Mouse (Mus musculus) embryonic facial prominence, embryonic 10.5 days (tissue): Measurements from ENCODE around the gene Amtn. TPM values are rescaled to one million over a fixed set of nuclear protein-coding genes. Genes with fewer than 3 reads are reported as not detected.
"Not testable (repeated sequence)": the region's sequence is repeated elsewhere in the genome, so short reads cannot be mapped to it uniquely, and the experiment has no call there.

Source experiments
- DNase-seq: peaks from one replicate; pipeline ENCODE4 v3.0.0-alpha.2; 2017; ENCODE audit warnings: low spot score
- H3K27ac ChIP-seq: fragments of 300-500 bp; sonication (generic); replicated peaks from 2 replicates; pipeline ENCODE4 v1.5.1; 2016; ENCODE audit warnings: mild to moderate bottlenecking
- H3K27me3 ChIP-seq: fragments of 300-500 bp; sonication (generic); replicated peaks from 2 replicates; pipeline ENCODE4 v1.6.1; 2016; ENCODE audit warnings: low read depth, mild to moderate bottlenecking; ENCODE audit not compliant: poor library complexity, severe bottlenecking
- H3K36me3 ChIP-seq: fragments of 300-500 bp; sonication (generic); replicated peaks from 2 replicates; pipeline ENCODE4 v1.6.1; 2016; ENCODE audit warnings: mild to moderate bottlenecking, moderate library complexity
- H3K4me1 ChIP-seq: fragments of 300-500 bp; sonication (generic); 2 replicates; pipeline ENCODE4 v1.6.1; 2016
- H3K4me3 ChIP-seq: fragments of 300-500 bp; sonication (generic); 2 replicates; pipeline ENCODE4 v1.5.1; 2016; ENCODE audit warnings: mild to moderate bottlenecking, moderate library complexity
- H3K9me3 ChIP-seq: fragments of 300-500 bp; sonication (generic); 2 replicates; pipeline ENCODE4 v1.6.1; 2016; ENCODE audit warnings: mild to moderate bottlenecking
- WGBS: fragments of 180-500 bp; shearing (Covaris S2); methylation state at CpG from one replicate; pipeline ENCODE4 v1.1.7; 2016; 5-methylcytosine and 5-hydroxymethylcytosine counted together
- polyA plus RNA-seq: library from polyadenylated mRNA; unstranded; fragments of >200 nt; fragmentation: Nextera tagmentation; extraction: Ambion mirVana; gene quantifications from 2 replicates; pipeline ENCODE4 v1.2.1, GENCODE M21; 2016

The Amtn gene
- polyA plus RNA-seq, result not detected in 2 replicates

DNA sequence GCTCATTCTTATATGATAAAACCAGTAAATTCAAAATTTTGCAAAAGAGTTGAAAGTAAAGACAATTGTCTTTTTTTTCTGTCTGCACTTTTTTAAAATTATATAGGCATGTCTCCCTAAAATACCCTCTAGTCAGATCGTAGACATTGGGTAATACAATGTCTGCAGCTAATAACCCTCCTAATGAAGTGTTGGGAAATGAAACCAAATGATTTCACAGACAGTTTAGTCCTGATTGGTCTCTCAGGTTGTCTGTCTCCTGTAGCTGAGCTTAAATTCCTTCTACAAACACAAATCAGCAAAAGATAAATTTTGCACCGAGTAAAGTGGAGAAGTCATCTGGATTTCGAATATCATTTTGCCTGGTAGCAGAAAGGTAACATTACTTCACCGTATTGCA, at the start of gene Amtn:
Amtn (plus strand) TSS at position 301 of the 400 bp plus-strand sequence.
- DNase-seq, result no peak
- no peak within 1 kb of the TSS for H3K4me3 ChIP-seq
- 85% methylated on average over 4 of the region's 4 CpGs for WGBS

DNA sequence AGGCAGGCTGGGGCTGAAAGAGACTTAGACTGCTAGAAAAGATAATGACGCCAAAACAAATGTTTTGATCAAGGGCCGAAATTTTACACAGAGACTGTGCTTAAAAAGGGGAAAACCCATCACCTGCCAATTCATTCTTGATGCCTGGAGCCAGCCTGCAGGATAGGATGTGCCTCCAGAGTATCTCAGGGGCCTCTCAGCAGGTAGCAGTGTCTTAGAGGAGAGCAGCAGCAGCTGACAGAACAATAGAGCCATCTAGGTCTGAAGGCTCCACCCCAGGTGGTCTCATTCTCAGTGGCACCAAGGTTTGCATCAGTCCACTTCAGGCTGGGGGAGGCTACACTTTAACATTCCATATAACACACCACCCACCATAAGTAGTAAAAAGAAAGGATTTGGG, 27.4 kb upstream of the Amtn start:
- 48% methylated on average over 2 of the region's 2 CpGs for WGBS
- not testable (repeated sequence) for H3K27ac ChIP-seq, H3K36me3 ChIP-seq, H3K4me3 ChIP-seq, DNase-seq, H3K4me1 ChIP-seq, H3K27me3 ChIP-seq, H3K9me3 ChIP-seq

More for the DNA sequence above, at the start of gene Amtn:
- Histone ChIP-seq H3K27ac (no peak within 1 kb of the TSS), H3K27me3 (no peaks in the 10 kb centered on the region), H3K9me3 (no peaks in the 10 kb centered on the region), H3K4me1 (no peaks in the 10 kb centered on the region), H3K36me3 (no peaks in the 10 kb centered on the region)

GRCm38 (mm10) chr5:88364768-88365167, 11.1 kb upstream of the Amtn start:
- H3K27me3 ChIP-seq, result no peaks in the 10 kb centered on the region
- no peaks in the 10 kb centered on the region for H3K4me1 ChIP-seq
- H3K4me3 ChIP-seq, result no peak overlapping the region
- WGBS, result 8% methylated on average over 5 of the region's 5 CpGs
- no peaks in the 10 kb centered on the region for H3K36me3 ChIP-seq
- peak; percentile 56 for DNase-seq
- no peaks in the 10 kb centered on the region for H3K9me3 ChIP-seq
- no peak overlapping the region for H3K27ac ChIP-seq

- no peak overlapping the region for H3K27ac ChIP-seq
- 68% methylated on average over 1 of the region's 1 CpGs for WGBS
- H3K9me3 ChIP-seq, result no peaks in the 10 kb centered on the region
- H3K27me3 ChIP-seq, result no peaks in the 10 kb centered on the region
- H3K36me3 ChIP-seq, result no peaks in the 10 kb centered on the region
- H3K4me3 ChIP-seq, result no peak overlapping the region
- DNase-seq, result no peak
- no peaks in the 10 kb centered on the region for H3K4me1 ChIP-seq
These were observed 9.0 kb upstream of the Amtn start for GRCm38 (mm10) chr5:88366886-88367285.

- no peaks in the 10 kb centered on the region for H3K9me3 ChIP-seq
- H3K27me3 ChIP-seq, result no peaks in the 10 kb centered on the region
- H3K27ac ChIP-seq, result no peak overlapping the region
- no peaks in the 10 kb centered on the region for H3K36me3 ChIP-seq
- H3K4me3 ChIP-seq, result no peak overlapping the region
- no peaks in the 10 kb centered on the region for H3K4me1 ChIP-seq
- no peak for DNase-seq
- 89% methylated on average over 6 of the region's 6 CpGs for WGBS
These were observed 5.2 kb upstream of the Amtn start for GRCm38 (mm10) chr5:88370578-88371232.

DNA sequence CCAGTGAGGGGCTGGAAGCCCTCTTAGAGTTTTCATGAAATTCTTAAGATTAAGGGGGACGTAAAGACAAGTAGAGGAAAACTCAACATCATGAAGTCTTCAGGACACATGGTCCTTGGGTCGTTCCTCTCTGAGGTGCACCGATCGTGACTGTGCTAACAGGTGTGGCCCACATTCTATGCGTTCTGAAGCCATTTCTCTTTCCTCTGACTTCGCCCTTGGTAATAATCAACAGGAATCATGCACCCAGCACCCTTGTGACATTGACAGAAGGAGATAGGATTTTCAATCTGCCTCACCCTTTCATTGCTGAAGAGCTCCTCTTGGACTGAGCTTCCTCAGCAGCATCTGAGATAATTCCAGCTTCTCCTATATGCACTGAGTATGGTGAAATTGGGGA, 3.3 kb upstream of the Amtn start:
- no peaks in the 10 kb centered on the region for H3K4me1 ChIP-seq
- H3K4me3 ChIP-seq, result no peak overlapping the region
- H3K9me3 ChIP-seq, result no peaks in the 10 kb centered on the region
- no peaks in the 10 kb centered on the region for H3K36me3 ChIP-seq
- 87% methylated on average over 6 of the region's 6 CpGs for WGBS
- no peaks in the 10 kb centered on the region for H3K27me3 ChIP-seq
- no peak overlapping the region for H3K27ac ChIP-seq
- DNase-seq, result no peak

GRCm38 (mm10) chr5:88391960-88392359, 16.1 kb downstream of the Amtn start:
- H3K4me3 ChIP-seq, H3K36me3 ChIP-seq, H3K4me1 ChIP-seq, H3K27ac ChIP-seq, DNase-seq, H3K27me3 ChIP-seq, H3K9me3 ChIP-seq: not testable (repeated sequence)
- 89% methylated on average over 2 of the region's 2 CpGs for WGBS

GRCm38 (mm10) chr5:88398581-88398980, 22.7 kb downstream of the Amtn start:
- 77% methylated on average over 5 of the region's 5 CpGs for WGBS
- H3K27me3 ChIP-seq, result no peaks in the 10 kb centered on the region
- no peaks in the 10 kb centered on the region for H3K36me3 ChIP-seq
- no peak for DNase-seq
- no peak overlapping the region for H3K27ac ChIP-seq
- H3K9me3 ChIP-seq, result no peaks in the 10 kb centered on the region
- H3K4me1 ChIP-seq, result no peaks in the 10 kb centered on the region
- no peak overlapping the region for H3K4me3 ChIP-seq

DNA sequence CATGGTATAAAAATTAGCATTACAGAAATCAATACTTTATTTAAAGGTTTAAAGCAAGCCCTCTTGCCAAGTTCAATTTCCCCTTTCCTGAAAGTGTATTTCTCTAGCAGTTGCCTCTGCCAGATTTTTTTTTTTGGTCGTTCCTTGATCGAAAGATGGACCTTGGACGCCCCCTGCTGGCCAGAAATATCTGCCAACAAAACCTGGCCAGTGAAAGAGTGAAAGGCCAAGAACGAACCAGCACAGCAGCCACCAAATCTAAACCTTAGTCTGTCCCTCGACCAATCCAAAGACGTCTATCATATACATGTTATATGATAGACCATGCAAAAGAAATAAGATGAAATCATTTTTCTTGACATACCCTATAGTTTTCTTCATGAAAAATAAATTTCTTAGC, 23.9 kb downstream of the Amtn start:
- no peaks in the 10 kb centered on the region for H3K36me3 ChIP-seq
- peak; percentile 81 for DNase-seq
- WGBS, result 10% methylated on average over 6 of the region's 6 CpGs
- H3K27ac ChIP-seq, result no peak overlapping the region
- no peaks in the 10 kb centered on the region for H3K27me3 ChIP-seq
- H3K4me3 ChIP-seq, result no peak overlapping the region
- no peaks in the 10 kb centered on the region for H3K9me3 ChIP-seq
- no peaks in the 10 kb centered on the region for H3K4me1 ChIP-seq

DNA sequence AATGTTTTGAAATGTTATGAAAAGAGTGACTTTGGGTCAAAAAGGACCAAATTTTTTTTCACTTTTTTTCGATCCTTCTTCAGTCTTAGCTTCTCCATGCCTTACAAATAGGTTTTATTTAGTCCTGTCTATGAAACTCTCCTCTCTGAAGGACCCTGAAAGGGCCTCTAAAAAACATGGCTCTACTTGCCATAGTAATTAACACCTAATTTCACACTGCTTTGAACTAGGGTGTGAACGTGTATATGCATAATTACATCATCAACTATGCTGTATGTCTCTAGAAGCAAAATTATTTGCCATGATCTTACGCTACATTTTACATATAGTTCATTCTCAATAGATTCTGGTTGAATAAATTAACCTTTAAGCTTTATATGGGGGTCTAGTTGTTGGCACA, 25.6 kb downstream of the Amtn start:
- H3K9me3 ChIP-seq, result no peaks in the 10 kb centered on the region
- H3K27ac ChIP-seq, result no peak overlapping the region
- no peaks in the 10 kb centered on the region for H3K27me3 ChIP-seq
- no peak for DNase-seq
- no peaks in the 10 kb centered on the region for H3K36me3 ChIP-seq
- 87% methylated on average over 3 of the region's 3 CpGs for WGBS
- H3K4me3 ChIP-seq, result no peak overlapping the region
- no peaks in the 10 kb centered on the region for H3K4me1 ChIP-seq

DNA sequence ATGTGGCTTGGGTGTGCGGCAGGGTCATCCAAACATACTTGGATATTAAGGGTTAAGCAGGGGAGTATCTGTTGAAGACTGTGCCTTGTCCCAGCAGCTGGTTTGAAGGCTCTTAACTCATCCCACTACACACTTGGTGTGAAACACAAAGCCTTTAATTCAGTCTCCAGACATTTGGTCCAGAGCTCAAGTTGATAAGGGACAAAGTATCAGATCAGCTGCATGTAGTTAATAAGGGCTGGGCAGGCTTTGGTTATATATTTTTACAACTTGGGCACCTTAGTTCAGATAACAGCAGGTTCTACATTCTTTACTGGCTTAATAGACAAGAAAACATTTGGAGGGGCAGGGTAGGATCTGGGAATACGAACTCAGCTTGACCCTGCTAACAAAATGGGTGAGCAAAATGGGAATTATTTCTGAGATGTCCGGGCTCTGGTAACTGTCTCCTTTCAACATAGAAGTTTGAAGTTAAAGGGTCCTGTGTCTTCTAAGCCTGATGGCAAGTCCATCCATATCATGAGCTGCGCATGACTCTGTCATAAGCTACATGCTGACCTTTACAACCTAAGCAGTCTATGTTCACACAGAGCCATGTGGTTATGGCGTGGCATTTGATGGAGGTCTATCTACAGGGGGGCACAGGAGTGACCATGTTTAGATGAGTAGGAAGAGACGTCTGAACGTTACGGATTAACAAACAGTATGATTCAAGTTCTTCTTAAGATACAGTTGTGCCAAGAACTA, 44.6 kb downstream of the Amtn start:
- Histone ChIP-seq H3K4me1 (no peaks in the 10 kb centered on the region), H3K27ac (no peak overlapping the region), H3K9me3 (no peaks in the 10 kb centered on the region), H3K36me3 (no peaks in the 10 kb centered on the region), H3K27me3 (no peaks in the 10 kb centered on the region), H3K4me3 (no peak overlapping the region)
- DNase-seq, result no peak
- 89% methylated on average over 8 of the region's 8 CpGs for WGBS

DNA sequence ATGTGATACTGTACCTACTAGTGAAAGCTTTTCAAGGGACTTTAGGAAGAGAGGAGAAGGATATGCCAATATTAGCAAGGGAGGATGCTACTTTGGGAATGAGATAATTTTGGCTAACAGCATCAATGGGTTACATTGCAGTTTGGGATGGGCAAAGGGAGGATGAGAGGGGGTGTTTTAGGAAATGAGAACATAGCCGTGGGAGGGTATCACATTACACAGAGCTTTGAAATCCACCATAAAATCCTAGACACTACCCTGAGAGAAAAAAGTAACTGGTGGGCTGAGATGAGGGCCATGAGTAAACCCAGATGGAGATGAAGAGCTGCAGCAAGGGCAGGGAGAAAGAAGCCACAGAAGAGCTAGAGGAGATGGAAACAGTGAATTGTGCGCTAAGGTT, 49.0 kb downstream of the Amtn start:
- not testable (repeated sequence) for H3K27me3 ChIP-seq, H3K4me3 ChIP-seq, H3K36me3 ChIP-seq, H3K9me3 ChIP-seq, H3K27ac ChIP-seq, DNase-seq, H3K4me1 ChIP-seq
- WGBS, result 71% methylated on average over 2 of the region's 2 CpGs

GRCm38 (mm10) chr5:88426753-88427152, 50.8 kb downstream of the Amtn start:
- WGBS, result 66% methylated on average over 1 of the region's 1 CpGs
- DNase-seq, result no peak
- no peaks in the 10 kb centered on the region for H3K27me3 ChIP-seq
- no peak overlapping the region for H3K4me3 ChIP-seq
- H3K9me3 ChIP-seq, result no peaks in the 10 kb centered on the region
- no peaks in the 10 kb centered on the region for H3K4me1 ChIP-seq
- no peak overlapping the region for H3K27ac ChIP-seq
- no peaks in the 10 kb centered on the region for H3K36me3 ChIP-seq
